Mouse (Mus musculus): ENCODE data around the gene Ankrd13c. TPM values are rescaled to one million over a fixed set of nuclear protein-coding genes. Genes with fewer than 3 reads are reported as not detected.
"Not testable (repeated sequence)": the region's sequence is repeated elsewhere in the genome, so short reads cannot be mapped to it uniquely, and the experiment has no call there.

The Ankrd13c gene
- total RNA-seq (2021) = 10 to 100 TPM; 26.1 to 26.9 TPM
- long read RNA-seq, experiment 1, transcript Ankrd13c-201 (13 exons, 3,903 nt) = major isoform, 19 of 20 reads
- long read RNA-seq, experiment 1, partial matches to known transcripts = 0 of 20 reads
- long read RNA-seq, experiment 1, other reads (novel, unspliced or antisense) = 1 of 20 reads
- long read RNA-seq, experiment 2, transcript Ankrd13c-201 (13 exons, 3,903 nt) = major isoform, 9 of 11 reads
- long read RNA-seq, experiment 2, partial matches to known transcripts = 0 of 11 reads
- long read RNA-seq, experiment 2, other reads (novel, unspliced or antisense) = 2 of 11 reads

DNA sequence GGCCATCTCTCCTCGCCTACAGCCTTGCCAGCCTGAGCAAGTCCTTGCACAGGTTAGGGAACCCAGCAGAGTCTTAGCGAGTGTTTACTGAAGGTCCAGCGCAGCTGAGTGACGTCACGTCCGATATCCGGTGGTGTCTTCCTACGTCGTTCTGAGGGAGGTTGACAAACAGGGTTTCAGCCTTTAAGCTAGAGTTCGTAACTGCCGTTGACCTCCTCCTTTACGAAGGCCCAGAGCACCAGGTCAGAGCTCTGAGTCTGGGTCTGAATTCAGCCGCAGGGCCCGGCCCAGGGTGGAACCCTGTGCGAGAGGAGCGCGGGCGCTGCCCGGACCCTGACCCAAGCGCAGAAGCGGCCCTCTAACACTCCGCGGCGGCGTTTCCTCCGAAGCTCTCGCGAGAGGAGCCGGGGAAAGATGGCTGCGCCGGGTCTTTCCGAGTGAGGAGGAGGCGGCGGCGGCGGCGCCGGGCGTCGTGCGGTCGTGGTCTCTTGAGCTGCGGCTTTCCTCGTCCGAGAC is at the start of gene Ankrd13c:
Ankrd13c (plus strand) TSS at position 397 of the 516 bp plus-strand sequence.
- DNase-seq = peak; percentile 94 to 95

- DNase-seq = no peak
Observed at GRCm38 (mm10) chr3:157897645-157898044, 49.4 kb upstream of the Ankrd13c start.

DNA sequence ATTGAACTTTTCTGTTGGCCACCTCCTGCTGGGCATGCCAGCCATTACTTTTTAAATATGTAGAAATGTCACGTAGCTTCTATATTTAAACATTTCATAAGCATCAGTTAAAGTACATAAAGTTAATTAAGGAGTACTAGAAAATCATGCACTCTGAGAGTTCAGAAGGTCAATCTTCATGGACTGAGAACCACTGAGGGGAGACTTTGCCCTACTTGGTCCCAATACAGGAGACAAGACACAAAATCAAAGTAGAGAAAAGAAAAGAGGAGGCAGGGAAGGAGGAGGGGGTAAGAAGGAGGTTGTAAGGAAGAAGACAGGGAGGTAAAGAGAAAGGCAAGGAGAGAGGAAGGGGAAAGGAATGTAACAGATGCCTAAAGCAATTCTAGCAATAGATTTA is 47.1 kb upstream of the Ankrd13c start:
- no peak for DNase-seq

DNA sequence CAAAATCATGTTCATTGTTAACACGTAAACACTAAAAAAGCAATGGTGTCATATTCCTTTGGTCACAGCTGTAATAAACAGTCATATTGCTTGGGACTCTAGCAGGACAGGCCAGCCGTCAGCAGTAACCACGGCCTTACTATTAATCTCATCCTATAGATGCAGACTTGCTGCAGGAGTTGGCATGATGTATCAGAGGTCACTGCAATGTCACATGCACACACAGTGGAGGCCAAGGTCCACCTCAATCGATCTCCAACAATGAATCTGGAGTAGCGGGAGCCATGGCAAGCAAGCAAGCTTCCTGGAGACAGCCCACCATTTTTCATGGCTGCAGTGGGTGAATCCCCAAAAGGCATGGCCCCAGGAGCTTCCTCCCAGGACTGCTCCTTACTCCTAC is 45.3 kb upstream of the Ankrd13c start:
- DNase-seq = no peak

DNA sequence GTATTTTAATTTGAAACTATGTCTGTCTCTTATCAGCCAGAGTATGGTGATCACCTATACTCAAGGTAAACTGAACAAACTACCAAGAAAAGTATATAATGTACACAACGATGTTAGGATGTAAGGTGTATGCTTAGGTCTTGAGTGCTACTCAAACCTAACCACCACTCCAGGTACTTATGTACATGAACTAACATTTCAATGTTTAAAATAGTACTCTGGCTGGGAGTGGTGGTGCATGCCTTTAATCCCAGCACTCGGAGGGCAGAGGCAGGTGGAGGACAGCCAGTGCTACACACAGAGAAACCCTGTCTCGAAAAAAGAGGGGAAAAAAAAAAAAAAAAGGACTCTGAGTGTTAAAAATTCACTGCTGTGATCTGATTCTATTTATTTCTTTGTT is 38.9 kb upstream of the Ankrd13c start:
- DNase-seq = no peak

- DNase-seq = no peak
Observed at GRCm38 (mm10) chr3:157910262-157910661, 36.8 kb upstream of the Ankrd13c start.

GRCm38 (mm10) chr3:157912155-157912554 is 34.9 kb upstream of the Ankrd13c start:
- DNase-seq = no peak

- DNase-seq = no peak
Observed at GRCm38 (mm10) chr3:157916336-157916735, 30.7 kb upstream of the Ankrd13c start.

GRCm38 (mm10) chr3:157921376-157921775 is 25.7 kb upstream of the Ankrd13c start:
- DNase-seq = no peak

GRCm38 (mm10) chr3:157923268-157923835 is 23.7 kb upstream of the Ankrd13c start:
- no peak for DNase-seq

DNA sequence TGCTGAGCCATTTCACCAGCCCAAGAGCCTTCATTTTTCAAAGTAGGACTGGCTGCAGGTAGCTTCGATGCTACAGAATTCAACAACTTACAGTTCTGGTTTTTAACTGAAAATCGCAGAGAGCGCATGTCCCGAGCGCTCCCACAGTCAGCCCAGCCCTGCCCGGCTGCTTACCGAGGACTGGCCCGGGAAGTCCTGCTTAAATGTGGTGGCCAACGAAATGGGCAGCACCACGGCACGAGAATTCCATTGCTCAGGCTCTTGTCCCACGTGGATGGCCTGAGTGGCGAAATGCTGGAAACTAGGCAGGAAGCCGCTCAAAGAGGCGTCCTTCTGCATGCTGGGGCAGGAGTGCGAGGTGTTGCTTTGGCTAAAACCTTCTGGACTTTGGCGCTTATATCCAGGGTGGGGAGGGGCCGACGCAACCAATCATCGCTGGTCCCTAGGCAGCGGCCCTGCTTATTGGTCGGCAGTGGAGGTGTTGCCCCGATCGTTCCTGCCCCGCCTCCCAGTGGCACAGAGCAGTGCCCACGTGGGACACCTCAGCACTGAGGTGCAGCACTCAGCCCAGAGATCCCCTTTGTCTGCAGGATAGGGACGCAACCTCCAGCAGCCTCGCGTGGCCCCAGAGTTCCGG is 22.2 kb upstream of the Ankrd13c start, which contains the start of gene Cth:
Cth (minus strand) TSS at position 386 of the 637 bp plus-strand sequence.
- peak; percentile 87 to 93 for DNase-seq

GRCm38 (mm10) chr3:157925706-157926510 is 21.1 kb upstream of the Ankrd13c start:
- no peak for DNase-seq

DNA sequence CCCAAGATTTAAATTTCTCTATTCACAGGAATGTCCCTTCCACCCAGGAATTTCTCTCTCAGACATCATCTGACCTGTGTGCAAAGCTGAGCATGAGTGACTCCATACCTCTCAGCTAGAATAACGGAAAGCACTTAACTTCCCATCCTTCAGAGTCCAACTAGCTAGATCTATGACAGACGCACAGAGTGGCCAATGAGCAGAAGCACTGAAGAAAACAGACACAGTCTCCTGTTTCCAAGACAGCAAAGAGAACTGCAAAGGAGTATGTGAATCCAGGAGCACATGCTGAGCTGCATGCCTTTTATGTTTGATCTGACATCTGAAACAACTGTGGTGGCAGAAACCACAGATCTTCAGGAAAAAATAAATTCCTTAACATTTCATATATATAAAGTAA is 20.3 kb upstream of the Ankrd13c start:
- no peak for DNase-seq

- DNase-seq = no peak
Observed at GRCm38 (mm10) chr3:157928731-157929130, 18.3 kb upstream of the Ankrd13c start.

GRCm38 (mm10) chr3:157929417-157929816 is 17.6 kb upstream of the Ankrd13c start:
- DNase-seq = no peak

DNA sequence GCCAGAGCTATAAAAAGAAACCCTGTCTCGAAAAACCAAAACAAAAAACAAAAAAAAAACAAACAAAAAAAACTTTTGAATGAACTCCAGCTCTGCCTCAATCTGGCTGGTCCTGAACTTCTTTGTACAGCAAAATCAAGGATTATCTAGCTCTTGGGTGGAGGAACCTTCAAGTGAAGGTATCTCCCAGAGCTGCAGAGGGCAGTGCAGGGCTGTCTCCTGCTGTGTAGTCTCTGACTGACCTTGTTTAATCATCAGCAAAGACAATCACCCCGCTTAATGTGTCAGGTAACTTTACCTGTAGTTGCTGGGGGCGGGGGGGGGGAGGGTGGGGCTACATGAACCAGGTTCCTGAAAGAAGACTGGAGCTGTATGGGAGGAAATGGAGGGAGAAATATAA is 15.4 kb upstream of the Ankrd13c start:
- no peak for DNase-seq

DNA sequence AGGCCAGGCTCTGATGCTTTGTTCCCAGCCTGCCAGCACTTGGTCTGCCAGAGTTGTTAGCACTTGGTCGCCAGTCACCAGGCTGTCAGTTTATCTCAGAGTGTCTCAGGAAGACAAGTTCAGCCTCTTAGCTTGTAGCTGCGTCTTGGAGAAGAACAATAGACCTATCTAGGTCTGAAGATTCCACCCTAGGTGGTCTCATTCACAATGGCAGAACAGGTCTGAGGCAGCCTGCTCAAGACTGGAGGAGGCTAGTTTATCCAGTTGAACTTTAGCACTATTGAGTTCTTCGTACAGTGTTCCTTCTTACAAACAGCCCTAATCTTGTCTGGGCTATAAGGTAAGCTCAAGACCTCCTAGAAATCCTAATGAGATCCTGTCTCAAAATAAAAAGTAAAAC is 15.0 kb upstream of the Ankrd13c start:
- no peak for DNase-seq

DNA sequence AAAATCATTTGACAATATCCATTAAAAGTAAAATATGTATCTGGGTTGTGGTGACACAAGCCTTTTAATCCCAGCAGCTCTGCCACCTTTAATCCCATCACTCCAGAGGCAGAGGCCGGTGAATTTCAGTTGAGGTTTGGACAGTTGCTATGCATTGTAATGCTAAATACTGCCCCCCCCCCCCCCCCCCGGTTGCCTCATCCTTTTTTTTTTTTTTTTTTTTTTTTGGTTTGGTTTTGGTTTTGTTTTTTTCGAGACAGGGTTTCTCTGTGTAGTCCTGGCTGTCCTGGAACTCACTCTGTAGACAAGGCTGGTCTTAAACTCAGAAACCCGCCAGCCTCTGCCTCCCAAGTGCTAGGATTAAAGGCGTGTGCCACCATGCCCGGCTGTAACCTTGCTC is 13.8 kb upstream of the Ankrd13c start:
- not testable (repeated sequence) for DNase-seq

GRCm38 (mm10) chr3:157934301-157934823 is 12.7 kb upstream of the Ankrd13c start:
- no peak for DNase-seq

DNA sequence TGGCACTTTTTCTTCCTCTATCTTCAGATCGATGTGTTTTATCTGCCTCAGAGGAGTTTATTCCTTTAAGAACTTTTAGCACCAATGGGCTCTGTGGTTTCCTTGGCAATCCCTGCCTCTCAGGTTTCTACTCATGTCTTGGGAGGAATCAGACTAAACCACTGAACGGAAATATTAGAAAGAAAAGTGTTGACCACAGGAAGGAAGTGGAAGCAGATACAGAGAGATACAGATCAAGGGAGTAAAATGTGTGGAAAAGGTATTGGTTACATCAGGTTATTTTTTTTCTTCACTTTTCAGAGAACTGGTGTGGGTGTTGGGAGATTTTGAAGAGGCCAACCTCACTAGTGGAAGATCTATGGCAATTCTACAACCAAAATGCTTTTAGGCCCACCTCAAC is 8.5 kb upstream of the Ankrd13c start:
- DNase-seq = no peak

- DNase-seq = peak in 1 of 2 experiments; percentile 37
Observed at GRCm38 (mm10) chr3:157947383-157948280, 593 bp downstream of the Ankrd13c start.

All from heart, adult 18-20 months (tissue).